Mouse (Mus musculus) right cerebral cortex, postnatal 14 days (tissue): ENCODE results near the gene Nsg1.

Experiments
- DNase-seq: peaks from one replicate; pipeline ENCODE4 v3.0.0; 2022

Gene Nsg1

DNA sequence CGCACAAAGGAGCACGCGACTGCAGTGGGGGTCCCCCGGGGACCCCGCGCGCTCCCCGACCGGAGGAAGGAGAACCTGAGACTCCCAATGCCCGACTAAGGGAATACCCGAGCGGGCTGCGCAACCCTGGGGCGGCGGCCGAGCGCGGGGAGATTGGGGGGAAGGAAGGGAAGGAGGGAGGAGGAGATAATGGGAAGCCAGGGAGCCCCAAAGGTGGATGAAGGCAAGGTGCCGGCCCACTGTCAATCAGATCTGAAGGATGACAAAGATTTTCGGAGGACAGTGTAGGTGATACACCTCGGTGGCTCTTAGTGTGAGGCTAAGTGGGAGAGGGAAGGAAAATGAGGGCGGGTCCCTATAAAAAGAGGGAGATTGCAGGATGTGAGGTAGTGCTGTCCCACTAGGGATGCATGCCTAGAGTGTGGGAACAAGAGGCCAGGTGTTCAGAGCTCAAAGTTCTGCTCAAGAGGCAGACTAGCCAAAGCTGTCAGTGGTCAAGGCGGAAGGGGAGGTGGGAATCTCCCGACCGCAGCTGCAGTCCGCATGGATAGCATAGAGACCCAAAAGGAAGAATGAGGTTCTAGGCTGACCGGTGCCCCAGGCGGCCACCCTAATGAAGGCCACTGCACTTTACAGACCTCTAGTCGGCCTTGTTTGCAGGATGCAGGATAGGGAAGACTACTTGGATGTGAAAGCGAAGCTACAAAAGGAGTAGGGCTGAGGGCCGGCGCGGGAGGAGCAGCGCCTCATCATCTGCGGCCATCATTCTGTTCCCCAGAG lies at the start of gene Nsg1:
Nsg1 (minus strand) TSS at position 274 of the 780 bp plus-strand sequence.
- no peak for DNase-seq

DNA sequence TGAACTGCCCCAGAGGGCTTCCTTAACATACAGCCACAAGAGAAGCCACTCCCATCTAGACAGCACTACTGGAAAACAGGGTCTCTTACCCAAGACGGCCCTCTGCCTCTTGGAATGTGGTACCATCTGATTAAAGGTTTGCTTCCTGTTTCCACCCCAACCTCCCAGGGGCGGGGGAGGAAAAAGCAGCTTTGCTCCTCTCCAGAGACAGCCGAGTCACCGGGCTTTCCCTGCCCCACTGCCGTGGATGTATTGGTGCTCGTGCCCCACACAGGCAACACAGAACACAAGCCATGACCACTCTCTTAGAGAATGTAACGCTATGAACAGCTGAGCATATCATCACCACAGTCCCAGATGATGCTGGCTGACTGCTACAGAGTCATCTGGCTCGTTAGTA lies 49.3 kb upstream of the Nsg1 start:
- DNase-seq = no peak

DNA sequence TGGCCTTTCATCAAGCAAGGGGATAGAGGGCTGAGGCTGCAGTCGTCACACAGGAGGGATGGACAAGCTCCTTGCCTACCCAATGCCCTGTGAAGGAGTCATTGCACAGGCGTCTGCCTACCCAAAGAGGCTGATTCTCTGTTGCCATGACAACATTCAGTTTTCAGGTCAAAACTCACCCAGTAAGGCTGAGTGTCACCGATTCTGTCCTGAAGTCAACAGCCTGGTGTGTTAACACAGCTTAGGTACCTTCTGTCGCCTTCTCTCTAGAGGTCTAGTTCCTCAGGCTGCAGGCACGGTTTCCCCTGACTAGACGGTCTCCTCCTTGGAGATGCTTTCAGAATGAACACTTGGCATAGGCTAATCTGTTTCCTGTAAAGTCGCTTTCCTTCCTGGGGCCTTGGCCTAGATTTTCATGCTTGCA lies 45.6 kb upstream of the Nsg1 start:
- DNase-seq = no peak

DNA sequence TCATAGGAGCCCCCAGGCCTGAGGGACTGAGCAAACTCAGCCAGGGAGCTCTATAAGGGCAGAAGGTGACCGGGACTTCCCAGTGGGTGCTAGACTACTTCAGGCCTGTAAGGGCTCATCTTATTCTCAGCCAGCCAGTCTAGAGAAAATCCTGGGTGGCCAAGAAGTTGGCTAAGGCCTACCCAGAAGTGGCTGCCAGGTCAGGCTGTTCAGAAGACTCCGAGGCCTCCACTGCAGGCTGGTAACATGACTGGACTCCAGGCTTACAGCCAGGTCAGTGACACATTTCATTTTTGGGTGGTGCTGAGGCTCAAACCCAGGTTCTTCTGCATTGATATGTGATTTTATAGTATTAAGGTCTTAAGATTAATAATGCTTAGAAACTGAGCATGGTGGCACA lies 40.0 kb upstream of the Nsg1 start:
- no peak for DNase-seq

DNA sequence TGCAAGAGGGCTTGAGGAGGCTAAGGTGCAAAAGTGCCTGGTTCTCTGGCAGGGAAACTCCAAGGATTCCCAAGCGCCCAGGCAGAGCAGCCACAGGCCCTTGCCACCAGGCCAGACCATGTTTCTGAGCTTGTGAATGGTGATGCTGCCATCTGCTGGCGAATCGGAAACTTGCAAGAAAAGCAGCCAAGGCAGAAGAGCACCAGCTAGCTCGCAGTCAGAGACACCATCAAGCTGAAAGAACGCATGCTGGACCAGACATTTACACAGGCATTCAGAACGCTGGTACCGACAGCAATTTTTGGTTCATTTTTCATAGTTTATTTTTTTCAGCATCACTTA lies 37.7 kb upstream of the Nsg1 start:
- DNase-seq = peak; percentile 83

DNA sequence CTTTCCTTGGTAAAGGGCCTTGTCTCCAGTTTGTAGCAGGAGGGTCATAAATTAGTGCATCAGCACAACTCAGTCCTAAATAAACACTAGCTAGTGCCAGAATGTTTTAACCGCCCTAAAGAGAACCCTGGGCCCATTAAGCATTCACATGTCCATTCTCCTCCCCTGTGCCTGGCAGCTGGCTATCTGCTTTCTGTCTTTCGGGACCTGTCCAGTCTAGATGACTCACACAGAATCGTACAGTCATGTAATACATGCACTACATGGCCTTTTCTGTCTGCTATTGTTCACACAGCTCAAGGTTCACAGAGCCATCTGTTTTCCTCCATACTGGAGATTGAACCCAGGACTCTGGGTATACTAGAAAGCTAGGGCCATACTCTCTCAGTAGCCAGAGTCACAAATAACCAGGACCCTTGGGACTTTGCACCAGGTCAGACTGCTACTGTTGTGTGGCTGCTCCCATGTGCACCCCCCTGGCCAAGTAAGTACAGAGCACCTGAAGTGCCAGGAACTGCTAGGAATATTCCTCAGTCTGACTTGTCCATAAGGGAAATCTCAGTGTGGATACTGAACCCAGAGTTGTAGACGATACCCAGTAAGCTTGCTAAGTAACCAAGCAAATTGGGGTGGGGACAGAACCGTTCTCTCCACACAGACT lies 37.2 kb upstream of the Nsg1 start:
- DNase-seq = no peak

DNA sequence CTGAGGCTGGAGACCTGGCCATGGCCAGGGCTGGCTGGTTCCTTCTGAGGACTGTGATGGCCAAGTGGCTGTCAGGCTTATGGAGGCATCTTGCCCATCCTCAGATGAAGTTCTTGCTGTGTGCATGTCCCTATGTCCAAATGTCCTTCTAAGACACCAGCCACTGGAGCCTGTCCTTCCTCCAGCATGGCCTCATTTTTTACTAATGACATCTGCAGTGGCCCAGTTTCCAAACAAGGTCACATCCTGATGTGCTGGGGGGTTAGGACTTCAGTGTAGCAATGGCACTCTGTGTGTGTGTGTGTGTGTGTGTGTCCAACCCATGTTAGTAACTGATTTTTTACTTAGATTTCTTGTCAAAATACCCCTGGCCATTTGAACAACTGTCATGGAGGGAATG lies 36.2 kb upstream of the Nsg1 start:
- DNase-seq = no peak

DNA sequence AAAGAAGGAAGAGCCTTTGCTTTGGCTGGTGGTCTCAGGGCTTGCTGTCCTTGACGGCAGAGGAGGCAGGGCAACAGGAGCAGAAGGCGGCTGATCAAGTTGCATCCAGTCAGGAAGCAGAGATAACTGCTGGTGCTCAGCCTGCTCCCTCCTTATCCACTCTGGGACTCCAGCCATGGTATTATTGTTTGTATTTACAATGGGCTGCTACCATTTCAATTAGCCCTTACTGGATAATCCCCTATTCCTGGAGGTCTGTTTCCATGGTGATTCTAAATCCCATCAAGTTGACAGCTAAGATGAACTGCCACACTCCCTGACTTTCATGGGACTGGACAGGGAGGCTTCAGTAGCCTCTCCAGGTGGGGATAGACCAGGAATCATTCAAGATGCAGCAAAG lies 35.2 kb upstream of the Nsg1 start:
- no peak for DNase-seq

DNA sequence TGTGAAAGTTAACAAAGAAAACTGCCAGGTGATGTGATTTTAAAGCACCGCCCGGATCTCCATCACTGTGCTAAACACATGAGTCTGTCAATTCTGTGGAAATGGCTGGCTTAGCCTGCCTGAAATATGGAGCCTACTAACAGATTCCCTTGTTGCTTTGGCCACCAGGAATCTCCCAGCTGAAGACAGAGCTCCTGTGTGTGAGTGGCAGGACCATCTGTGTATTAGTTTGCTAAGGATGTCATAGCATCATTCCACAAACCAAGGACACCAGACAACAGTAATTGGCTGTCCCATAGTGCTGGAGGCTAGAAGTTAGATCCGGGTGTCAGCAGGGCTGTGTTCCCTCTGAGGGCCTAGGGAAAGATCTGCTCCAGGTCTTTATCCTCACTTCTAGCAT lies 31.2 kb upstream of the Nsg1 start:
- DNase-seq = no peak

DNA sequence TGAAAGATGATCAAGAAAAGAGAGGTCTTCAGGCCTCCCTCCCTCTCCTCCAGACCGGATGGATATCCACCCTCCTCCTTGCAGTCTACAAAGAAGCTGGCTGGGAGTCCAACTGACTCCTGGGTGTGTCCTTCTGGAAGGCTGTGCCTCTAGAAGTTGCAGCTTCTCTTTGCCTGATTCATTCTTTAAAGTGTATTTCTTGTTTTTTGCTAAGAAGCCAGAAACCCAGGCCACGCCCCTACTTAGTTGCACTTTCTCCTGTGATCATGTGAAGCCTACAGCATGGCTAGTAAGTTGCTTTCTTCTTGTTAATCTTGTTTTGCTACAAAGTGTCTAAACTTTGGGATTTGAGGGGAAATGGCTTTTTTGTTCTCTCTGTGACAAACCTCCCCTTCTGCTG lies 27.3 kb upstream of the Nsg1 start:
- DNase-seq = no peak

DNA sequence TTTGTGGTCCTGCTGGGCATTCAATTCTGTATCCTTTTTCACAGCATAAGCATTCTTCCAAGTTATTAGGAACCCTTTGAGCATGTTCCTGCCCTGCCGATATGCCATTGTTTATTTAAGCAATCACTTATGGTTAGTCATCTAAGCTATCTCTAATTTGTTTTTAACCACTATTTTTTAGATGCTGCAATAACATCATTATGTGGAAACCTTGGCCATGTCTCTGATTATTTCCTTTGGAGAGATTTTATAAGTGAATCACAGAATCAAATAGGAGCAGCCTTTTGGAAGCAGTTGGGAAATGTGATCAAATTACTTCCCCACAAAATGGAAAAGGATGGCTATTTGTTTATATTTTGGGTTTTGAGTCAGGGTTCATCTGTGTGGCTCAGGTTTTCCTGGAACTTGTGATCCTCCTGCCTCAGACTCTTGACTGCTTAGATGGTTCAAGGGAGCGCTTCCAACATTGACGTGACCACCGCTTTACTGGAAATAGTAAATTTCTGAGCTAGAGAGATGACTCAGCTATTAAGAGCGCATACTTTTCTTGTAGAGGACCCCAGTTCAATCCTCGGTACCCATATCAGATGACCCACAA lies 25.1 kb upstream of the Nsg1 start:
- DNase-seq = no peak

DNA sequence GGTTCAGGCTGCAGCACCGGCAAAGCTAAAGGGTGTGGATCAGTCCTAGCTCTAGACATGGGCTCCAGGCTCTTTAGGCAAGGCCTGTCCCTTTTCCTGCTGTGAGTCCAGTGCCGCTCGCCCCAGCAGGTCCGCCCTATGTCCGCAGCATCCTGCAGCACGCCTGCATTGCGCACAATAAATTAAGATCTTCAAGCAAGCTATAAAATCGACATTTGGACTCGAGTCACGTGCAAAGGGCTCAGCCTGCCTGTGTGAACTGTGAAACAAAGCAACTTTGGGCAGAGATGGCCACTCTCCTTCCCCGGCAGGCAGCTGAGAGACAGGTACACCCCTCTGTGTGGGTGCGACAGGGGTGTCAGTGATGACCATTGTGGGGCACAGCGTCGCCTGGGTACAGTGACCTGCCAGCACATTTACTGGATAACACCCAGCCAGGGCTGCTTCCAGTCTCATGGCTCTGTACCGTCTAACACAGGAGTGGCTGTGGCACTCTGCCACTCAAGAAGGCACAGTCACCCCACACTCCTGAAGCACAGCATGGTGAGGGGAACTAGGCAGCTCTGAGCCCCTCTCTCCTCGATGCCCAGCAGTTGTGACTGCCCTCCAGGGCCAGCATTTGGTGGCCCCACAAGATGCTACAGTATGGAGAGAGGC lies 14.7 kb upstream of the Nsg1 start:
- DNase-seq = no peak

DNA sequence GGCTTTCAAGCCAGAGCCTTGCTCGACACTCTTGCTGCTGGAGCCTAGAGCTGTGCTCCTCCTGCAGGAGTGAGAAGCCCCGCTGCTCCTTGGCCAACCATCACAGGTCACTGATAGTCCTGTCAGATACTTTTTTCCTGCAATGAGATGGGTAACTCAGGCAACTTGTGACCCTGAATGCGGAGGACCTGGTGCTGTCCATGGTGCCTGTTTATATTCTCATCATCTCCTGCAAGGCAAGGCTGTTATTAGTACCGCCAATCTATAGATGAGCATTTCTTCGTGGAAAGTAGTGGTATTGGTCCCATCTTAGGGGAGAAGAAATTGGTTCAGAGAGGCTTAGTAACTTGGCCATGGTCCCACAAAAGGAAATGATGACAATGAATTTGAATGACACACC lies 14.1 kb upstream of the Nsg1 start:
- no peak for DNase-seq

DNA sequence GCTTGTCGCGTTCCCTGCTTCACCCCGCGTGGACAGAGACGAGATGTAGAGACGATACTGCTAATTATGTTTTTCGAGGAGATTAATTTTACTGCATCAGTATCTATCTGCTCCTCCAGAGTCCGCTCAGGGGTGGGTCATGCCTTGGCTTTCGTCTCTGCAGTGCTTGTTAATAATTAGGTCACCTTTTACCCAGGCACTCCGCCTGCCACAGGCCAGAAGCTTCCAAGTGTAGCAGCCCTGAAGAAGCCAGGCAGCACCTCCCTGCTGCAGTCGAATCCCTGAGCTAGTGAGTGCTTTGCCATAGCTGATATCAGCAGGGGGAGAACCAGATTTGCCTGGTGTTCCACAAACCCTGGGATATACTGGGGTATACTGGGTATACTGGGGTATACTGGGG lies 8.8 kb upstream of the Nsg1 start:
- DNase-seq = no peak

DNA sequence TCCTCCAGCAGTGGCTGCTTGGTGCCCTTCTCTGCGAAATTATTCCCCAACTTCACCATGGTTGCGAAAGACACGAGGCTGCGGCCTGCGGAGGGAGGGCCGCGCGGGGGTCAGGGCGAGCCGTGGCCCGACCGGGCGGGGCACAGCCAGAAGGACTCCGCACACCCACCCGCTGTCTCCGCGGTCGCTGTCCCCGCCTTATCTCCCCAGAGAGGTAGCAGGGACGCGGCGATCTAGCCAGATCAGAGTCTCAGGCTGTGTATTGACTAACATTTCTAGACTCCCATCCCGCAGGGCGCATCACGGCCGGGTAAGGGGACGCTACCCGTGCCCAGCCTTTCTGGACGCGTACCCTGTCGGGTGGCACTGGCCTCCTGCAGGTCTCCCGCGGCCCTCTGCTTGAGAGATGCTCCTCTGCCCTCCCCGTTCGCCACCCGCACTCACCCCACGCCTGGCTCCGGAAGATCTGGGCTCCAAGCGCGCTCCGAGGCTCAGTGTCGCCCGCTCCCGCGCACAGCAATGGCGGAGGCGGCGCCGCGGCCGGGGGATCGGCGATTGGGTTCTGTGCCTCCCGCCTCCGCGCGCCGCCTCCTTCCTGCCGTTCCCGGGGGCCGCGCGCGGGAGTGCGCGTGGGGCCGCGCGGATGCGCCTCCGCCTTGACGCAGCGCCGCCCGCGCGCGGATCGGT lies 617 bp downstream of the Nsg1 start:
- peak; percentile 81 for DNase-seq

DNA sequence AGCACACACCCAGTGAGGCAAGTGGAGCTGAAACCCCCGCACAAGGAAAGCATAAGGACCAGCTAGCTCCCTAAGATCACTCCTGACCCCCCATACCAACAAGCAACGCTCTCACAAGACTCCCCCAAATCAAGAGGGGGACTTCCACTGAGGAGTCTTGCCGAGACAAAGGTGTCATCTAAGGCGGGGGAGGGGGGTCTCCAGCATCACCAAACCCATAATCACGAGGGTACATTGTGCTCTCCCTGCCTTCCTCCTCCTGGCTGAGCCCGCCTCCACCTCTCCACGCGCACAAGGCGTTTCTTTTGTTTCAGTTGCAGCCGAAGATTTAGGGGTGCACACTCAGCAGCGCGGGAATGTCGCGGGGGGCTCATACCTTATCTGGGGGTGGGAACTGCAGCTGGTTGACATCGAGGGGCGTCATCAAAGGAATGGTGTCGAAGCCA lies 1.2 kb downstream of the Nsg1 start:
- DNase-seq = peak; percentile 49

DNA sequence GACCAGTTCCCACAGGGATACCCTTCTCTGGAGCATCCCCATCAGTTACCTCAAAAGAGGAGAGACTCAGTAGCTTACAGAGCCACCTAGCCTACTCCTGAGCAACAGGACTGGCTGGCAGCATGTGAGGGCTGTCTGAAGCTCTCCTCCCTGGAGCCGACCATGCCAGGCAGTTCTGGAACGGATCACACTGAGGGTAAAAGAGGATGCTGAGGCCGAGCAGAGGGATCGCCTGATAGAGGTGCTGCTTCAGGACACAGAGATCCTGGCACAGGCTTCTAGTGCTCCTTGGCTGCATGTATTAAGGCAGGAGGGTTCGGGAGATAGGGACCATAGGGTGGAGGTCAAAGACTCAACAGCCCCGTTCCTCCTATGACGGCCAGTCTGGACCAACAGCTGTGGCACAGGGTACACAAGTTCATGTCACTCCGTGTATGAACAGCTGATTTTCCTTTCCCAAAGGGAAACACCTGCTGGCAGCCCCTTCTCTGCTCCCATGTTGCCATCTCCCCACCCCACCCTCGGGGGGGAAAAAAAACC lies 2.2 kb downstream of the Nsg1 start:
- DNase-seq = no peak

DNA sequence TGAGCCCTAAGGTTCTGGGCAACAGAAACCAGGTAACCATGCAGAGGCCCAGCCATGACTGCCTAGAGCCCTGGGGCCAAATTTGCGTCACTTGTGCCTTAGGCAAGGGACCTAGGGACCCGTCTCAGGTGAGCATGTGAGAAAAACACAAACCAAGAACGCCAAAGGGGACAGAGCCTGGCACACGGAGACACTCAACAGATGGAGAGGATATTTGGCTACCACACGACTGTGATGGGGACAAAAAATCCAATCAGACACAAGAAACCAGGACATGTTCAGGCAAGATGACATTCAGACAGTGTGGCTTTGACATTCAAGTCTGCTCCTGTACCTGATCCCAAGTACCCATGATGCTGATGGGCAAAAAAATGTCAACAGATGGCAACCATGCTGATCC lies 6.1 kb downstream of the Nsg1 start:
- DNase-seq = no peak

DNA sequence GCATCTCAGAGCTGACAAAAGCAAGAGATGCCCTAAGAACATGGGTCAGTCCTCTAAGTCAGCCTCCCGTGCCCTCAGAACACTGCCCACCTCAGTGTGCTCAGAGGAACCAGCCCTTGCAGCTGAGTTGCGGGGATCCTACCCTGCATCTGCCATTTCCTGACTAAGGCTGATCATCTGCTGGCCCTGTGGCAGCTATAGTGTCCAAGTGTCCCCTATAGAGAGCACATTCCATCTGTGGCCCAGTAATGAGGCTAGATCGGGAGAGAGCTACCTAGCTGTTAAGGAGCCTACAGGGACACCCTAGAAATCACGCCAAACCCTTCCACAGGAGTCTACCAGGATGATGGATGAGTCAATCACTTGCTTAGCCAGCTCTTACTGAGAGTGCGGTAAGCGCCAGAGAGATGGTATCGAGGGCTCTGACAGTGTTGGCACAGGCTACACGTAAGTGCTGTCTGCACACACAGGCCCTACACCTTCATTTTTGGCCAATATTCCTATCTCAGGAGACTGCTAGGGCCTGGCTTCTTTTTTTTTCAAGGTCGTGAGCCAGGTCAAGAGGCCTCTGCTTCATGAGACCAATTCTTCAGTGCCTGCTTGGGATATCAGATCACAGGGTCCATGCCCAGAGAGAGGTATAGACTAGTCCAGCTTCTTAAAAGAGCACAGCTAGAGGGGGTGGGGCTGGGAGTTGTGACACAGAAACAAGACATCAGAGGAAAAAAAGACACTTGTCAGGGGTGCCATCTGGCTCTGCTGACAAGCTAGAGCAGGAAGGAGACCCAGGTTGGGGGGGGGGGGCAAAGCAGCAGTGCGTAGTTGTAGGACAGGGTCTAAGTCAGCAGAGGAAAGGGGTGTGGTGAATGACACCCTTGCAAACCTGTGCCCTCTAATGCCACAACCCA lies 7.3 kb downstream of the Nsg1 start:
- DNase-seq = no peak

DNA sequence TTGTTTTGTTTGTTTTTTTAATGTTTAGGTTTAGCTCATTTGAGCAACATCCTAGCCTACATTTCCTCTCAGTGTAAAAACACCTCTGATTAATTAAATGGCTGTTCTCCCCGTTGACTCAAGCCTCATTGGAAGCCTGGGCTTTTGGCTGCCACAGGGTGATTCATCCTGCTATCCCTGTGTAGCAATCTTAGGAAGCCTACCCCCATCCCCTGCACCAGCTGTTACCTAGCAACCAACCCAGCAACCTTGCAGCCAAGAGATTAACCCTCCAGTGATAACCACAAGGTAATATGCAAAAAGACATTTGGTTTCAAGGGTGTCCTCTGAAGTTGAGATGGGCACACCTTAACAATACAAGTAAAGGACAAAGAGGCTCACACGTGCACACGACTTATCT lies 8.4 kb downstream of the Nsg1 start:
- no peak for DNase-seq

DNA sequence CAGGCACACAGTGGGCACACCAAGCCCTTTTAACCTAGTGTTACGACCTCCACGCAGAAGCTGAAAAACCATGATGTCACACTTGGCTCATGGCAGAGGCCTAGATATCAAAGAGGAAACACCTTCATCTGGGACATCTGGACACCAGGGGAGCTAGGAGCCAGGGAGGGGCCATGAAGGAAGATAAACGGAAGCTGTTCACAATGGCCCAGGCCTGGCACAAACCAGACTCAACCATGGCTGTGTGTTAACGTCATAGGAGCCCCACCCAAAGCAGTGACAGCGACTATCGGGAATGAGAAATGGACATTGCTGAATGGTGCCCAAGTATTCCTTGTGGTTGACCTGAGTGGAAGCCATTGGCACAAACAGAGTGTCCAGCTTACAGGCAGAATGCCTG lies 13.2 kb downstream of the Nsg1 start:
- no peak for DNase-seq

DNA sequence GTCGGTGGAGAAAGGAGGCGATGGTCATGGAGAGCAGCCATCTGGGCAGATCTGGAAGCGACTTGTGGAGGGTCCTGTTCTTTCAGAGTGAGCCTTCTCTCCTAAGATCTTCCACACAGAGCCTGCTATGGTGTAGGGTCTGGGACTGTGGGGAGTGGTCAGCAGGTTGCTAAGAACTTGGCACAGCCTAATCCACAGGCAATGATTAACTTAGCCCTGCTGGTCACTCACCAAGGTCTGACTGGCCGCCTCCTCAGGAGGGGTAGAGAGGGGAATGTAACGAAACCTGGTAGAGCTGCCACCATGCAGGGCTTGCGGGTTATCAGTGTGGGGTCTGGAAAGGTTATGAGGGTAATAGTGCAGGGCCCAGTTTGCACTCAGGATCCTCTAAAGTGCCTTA lies 18.8 kb downstream of the Nsg1 start:
- DNase-seq = no peak
